Mouse (Mus musculus): ENCODE measurements around the gene Vwa5b1. TPM values are rescaled to one million over a fixed set of nuclear protein-coding genes. Genes with fewer than 3 reads are reported as not detected.

Gene Vwa5b1
- polyA plus RNA-seq, 1 experiment: 0.08 TPM

DNA sequence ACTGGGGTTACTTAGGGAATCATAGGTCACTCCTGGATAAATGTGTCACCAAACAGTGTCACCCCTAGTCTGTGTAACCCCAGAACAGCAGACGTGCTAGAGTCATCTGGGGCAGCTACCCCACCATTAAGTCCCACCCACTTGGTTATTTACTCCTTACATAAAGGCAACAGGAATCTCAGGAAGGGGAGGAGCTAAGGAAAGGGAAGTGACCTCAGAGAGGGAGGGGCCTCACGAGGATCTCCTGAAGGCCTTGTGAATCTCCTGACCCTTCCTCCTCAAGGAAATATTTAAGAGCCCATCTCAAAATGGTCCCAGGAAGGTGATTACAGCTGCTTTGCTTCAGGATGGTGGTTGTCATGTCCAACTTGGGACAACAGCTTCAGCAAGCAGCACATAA lies 103.9 kb downstream of the Vwa5b1 start:
- no peak for TF ChIP-seq POLR2A (IDR thresholded peaks at IDR 0.05; ENCODE audit: control insufficient read depth, extremely low read depth, insufficient read depth, low read length, poor library complexity)
- TF ChIP-seq CTCF (IDR thresholded peaks at IDR 0.05; ENCODE audit: borderline replicate concordance, control insufficient read depth, extremely low read depth, insufficient read depth, low read length, poor library complexity): no peak

DNA sequence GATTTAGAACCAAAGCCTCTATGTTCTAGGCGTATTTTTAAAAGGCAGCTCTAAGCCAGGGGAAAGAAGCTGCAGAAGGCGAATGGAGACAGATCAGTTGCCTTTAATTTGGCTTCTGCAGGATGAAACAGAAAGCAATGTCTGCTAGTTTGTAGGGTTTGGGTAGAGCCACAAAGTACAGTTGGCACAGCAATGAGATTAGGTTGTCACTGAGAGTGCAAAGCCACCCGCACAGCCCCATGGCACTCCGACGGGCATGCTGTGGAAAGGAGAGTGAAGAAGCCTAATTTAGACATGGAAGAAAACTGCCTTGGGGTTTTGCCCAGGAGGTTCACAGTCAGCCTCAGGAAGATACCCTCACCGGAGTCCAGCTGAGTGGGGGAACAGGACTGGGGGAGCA lies 105.7 kb downstream of the Vwa5b1 start:
- Histone ChIP-seq H3K4me1 (replicated peaks; ENCODE audit: control insufficient read depth, insufficient read depth, low read length) (no peaks in the 10 kb centered on the region), H3K27me3 (ENCODE audit: control insufficient read depth, insufficient read depth, low read length) (no peaks in the 10 kb centered on the region), H3K36me3 (ENCODE audit: control insufficient read depth, insufficient read depth, low read length) (no peaks in the 10 kb centered on the region), H3K4me3 (ENCODE audit: control insufficient read depth, insufficient read depth, low read length) (no peak overlapping the region), H3K27ac (ENCODE audit: control insufficient read depth, insufficient read depth, low read length) (no peak overlapping the region)
- 89% methylated on average over 6 of the region's 6 CpGs for WGBS
- no peak for DNase-seq
- TF ChIP-seq CTCF (IDR thresholded peaks at IDR 0.05; ENCODE audit: borderline replicate concordance, control insufficient read depth, extremely low read depth, insufficient read depth, low read length, poor library complexity) (no peak), POLR2A (IDR thresholded peaks at IDR 0.05; ENCODE audit: control insufficient read depth, extremely low read depth, insufficient read depth, low read length, poor library complexity) (no peak)

More for the DNA sequence above, 103.9 kb downstream of the Vwa5b1 start:
- no peak overlapping the region for H3K4me3 ChIP-seq (ENCODE audit: control insufficient read depth, insufficient read depth, low read length)
- WGBS: 83% methylated on average over 2 of the region's 2 CpGs
- H3K27ac ChIP-seq (ENCODE audit: control insufficient read depth, insufficient read depth, low read length): no peak overlapping the region
- no peaks in the 10 kb centered on the region for H3K27me3 ChIP-seq (ENCODE audit: control insufficient read depth, insufficient read depth, low read length)
- no peak for DNase-seq
- no peaks in the 10 kb centered on the region for H3K36me3 ChIP-seq (ENCODE audit: control insufficient read depth, insufficient read depth, low read length)
- H3K4me1 ChIP-seq (replicated peaks; ENCODE audit: control insufficient read depth, insufficient read depth, low read length): no peaks in the 10 kb centered on the region

DNA sequence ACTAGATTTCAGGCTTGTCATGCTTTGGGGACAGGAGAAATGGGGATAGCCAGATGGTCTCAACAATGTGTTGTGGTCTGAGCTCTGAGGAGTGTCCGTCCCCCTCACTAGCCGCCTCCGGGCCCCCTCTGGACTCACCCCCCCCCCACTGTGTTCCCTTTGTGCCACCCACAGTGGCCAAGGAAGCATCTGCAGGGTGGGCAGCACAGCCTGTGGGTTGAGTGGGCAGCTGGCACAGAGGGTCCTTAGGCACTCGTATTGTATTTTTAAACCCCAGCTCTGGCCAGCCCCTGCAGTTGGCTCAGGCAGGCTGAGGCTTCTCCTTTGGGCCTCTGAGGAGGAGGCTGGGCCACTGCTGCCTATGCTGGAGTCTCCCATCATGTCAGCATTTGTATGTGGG lies 110.0 kb downstream of the Vwa5b1 start:
- TF ChIP-seq POLR2A (IDR thresholded peaks at IDR 0.05; ENCODE audit: control insufficient read depth, extremely low read depth, insufficient read depth, low read length, poor library complexity): no peak
- no peak for TF ChIP-seq CTCF (IDR thresholded peaks at IDR 0.05; ENCODE audit: borderline replicate concordance, control insufficient read depth, extremely low read depth, insufficient read depth, low read length, poor library complexity)
- Histone ChIP-seq H3K27me3 (ENCODE audit: control insufficient read depth, insufficient read depth, low read length) (no peaks in the 10 kb centered on the region), H3K4me3 (ENCODE audit: control insufficient read depth, insufficient read depth, low read length) (no peak overlapping the region), H3K27ac (ENCODE audit: control insufficient read depth, insufficient read depth, low read length) (no peak overlapping the region), H3K4me1 (replicated peaks; ENCODE audit: control insufficient read depth, insufficient read depth, low read length) (no peaks in the 10 kb centered on the region), H3K36me3 (ENCODE audit: control insufficient read depth, insufficient read depth, low read length) (no peaks in the 10 kb centered on the region)
- DNase-seq: no peak
- 88% methylated on average over 4 of the region's 4 CpGs for WGBS

DNA sequence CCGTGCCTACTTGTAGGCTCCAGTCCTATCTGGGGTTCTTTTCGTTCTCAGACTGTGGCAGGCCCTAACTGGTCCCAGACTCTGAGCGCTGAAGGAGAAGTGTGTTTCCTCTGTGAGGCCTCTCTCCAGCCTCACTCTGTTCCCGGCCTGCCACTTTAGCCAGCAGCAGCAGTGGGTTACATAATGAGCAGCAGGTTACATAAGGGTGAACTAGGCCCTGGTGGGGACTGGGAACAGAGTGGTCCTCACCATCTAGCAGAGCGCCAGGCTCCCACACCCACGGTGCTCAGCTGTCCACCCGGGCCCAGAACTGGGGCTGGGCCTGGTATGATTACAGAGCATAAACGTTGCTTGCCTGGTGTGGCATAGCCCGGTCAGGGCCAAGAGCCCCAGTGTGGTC lies 110.9 kb downstream of the Vwa5b1 start:
- 53% methylated on average over 9 of the region's 9 CpGs for WGBS

DNA sequence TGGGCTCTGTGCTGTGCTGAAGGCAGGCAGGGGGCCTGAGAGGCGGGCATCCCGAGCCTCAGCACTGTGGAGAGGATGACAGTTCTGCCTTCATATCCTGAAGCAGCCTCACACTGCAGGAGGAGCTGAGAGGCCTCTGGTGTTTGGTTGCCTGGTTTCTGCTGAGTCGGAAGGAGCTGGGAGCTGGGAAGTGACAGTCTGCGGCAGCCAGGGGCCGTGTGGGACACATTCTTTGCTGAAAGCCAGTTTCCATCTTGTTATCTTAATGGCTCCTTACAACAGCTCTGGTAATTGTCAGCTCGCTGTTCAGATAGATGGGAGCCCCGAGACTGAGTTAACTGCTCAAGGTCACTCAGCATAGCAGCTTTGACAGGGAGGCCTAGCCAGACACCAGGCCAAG lies 111.9 kb downstream of the Vwa5b1 start:
- no peak for TF ChIP-seq POLR2A (IDR thresholded peaks at IDR 0.05; ENCODE audit: control insufficient read depth, extremely low read depth, insufficient read depth, low read length, poor library complexity)
- no peak for TF ChIP-seq CTCF (IDR thresholded peaks at IDR 0.05; ENCODE audit: borderline replicate concordance, control insufficient read depth, extremely low read depth, insufficient read depth, low read length, poor library complexity)
- Histone ChIP-seq H3K4me3 (ENCODE audit: control insufficient read depth, insufficient read depth, low read length) (no peak overlapping the region), H3K27ac (ENCODE audit: control insufficient read depth, insufficient read depth, low read length) (no peak overlapping the region), H3K4me1 (replicated peaks; ENCODE audit: control insufficient read depth, insufficient read depth, low read length) (no peaks in the 10 kb centered on the region), H3K27me3 (ENCODE audit: control insufficient read depth, insufficient read depth, low read length) (no peaks in the 10 kb centered on the region), H3K36me3 (ENCODE audit: control insufficient read depth, insufficient read depth, low read length) (no peaks in the 10 kb centered on the region)
- no peak for DNase-seq
- WGBS: 83% methylated on average over 7 of the region's 7 CpGs

More for the DNA sequence above, 110.9 kb downstream of the Vwa5b1 start:
- Histone ChIP-seq H3K27me3 (ENCODE audit: control insufficient read depth, insufficient read depth, low read length) (no peaks in the 10 kb centered on the region), H3K4me3 (ENCODE audit: control insufficient read depth, insufficient read depth, low read length) (no peak overlapping the region), H3K4me1 (replicated peaks; ENCODE audit: control insufficient read depth, insufficient read depth, low read length) (no peaks in the 10 kb centered on the region), H3K36me3 (ENCODE audit: control insufficient read depth, insufficient read depth, low read length) (no peaks in the 10 kb centered on the region), H3K27ac (ENCODE audit: control insufficient read depth, insufficient read depth, low read length) (no peak overlapping the region)
- TF ChIP-seq POLR2A (IDR thresholded peaks at IDR 0.05; ENCODE audit: control insufficient read depth, extremely low read depth, insufficient read depth, low read length, poor library complexity) (no peak), CTCF (IDR thresholded peaks at IDR 0.05; ENCODE audit: borderline replicate concordance, control insufficient read depth, extremely low read depth, insufficient read depth, low read length, poor library complexity) (no peak)
- DNase-seq: no peak

DNA sequence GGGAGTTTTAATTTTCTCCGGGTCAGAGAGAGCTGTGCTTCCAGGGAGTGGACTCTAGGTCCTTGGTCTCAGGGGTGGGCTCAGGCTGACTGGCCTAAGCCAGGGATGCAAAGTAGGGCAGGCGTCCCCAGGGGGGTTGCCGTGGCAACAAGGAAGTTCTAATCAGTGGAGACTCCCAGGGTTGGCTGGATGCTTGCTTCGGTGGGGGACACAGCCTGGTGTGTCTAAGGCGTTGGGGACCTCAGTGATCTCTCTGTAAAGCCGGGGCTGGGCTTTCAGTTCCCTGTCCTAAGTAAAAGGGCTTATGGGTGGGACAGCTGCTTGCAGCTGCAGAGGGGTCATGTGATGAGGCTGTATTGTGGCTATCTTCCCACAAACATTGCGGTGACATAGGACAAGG lies 113.4 kb downstream of the Vwa5b1 start:
- Histone ChIP-seq H3K4me3 (ENCODE audit: control insufficient read depth, insufficient read depth, low read length) (no peak overlapping the region), H3K36me3 (ENCODE audit: control insufficient read depth, insufficient read depth, low read length) (no peaks in the 10 kb centered on the region), H3K27me3 (ENCODE audit: control insufficient read depth, insufficient read depth, low read length) (no peaks in the 10 kb centered on the region), H3K27ac (ENCODE audit: control insufficient read depth, insufficient read depth, low read length) (no peak overlapping the region), H3K4me1 (replicated peaks; ENCODE audit: control insufficient read depth, insufficient read depth, low read length) (no peaks in the 10 kb centered on the region)
- no peak for DNase-seq
- no peak for TF ChIP-seq POLR2A (IDR thresholded peaks at IDR 0.05; ENCODE audit: control insufficient read depth, extremely low read depth, insufficient read depth, low read length, poor library complexity)
- TF ChIP-seq CTCF (IDR thresholded peaks at IDR 0.05; ENCODE audit: borderline replicate concordance, control insufficient read depth, extremely low read depth, insufficient read depth, low read length, poor library complexity): no peak
- WGBS: 34% methylated on average over 7 of the region's 7 CpGs

DNA sequence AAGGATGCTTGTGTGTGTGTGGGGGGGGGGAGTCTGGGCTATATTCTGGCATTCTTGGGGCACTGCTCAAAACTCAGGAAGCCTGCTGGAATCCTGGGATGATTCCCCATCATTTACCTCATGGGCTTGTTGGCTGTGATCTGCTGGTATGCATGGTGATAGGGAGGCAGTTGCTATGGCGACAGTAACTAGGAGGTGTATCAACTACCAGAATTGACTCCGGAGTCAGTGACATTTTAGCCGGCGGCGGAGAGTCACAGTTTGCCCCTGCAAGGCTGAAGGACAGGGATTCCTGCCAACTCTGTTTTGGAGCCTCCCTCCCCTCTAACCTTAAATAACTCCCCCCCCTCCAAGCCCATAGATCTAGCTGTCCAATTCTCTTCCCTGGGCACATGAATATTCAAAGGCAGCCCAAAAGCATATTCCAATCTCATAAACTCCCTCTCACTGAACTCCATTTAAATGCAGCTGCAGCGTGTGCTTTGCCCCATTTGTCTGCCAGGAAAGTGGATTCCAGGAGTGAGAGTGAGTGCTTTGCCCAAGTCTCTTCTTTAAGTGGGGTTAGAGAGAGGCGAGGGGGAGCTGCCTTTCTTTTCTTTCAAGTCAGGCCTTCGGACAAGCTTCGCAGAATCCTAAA lies 118.4 kb downstream of the Vwa5b1 start:
- WGBS: 57% methylated on average over 9 of the region's 9 CpGs

More for the DNA sequence above, 118.4 kb downstream of the Vwa5b1 start:
- TF ChIP-seq CTCF (IDR thresholded peaks at IDR 0.05; ENCODE audit: borderline replicate concordance, control insufficient read depth, extremely low read depth, insufficient read depth, low read length, poor library complexity): no peak
- no peak for TF ChIP-seq POLR2A (IDR thresholded peaks at IDR 0.05; ENCODE audit: control insufficient read depth, extremely low read depth, insufficient read depth, low read length, poor library complexity)
- DNase-seq: no peak
- H3K4me3 ChIP-seq (ENCODE audit: control insufficient read depth, insufficient read depth, low read length): no peak overlapping the region
- H3K36me3 ChIP-seq (ENCODE audit: control insufficient read depth, insufficient read depth, low read length): no peaks in the 10 kb centered on the region
- H3K4me1 ChIP-seq (replicated peaks; ENCODE audit: control insufficient read depth, insufficient read depth, low read length): no peaks in the 10 kb centered on the region
- H3K27me3 ChIP-seq (ENCODE audit: control insufficient read depth, insufficient read depth, low read length): no peaks in the 10 kb centered on the region
- no peak overlapping the region for H3K27ac ChIP-seq (ENCODE audit: control insufficient read depth, insufficient read depth, low read length)
